27 mouse cellular contexts compared by ENCODE assay signal in the genomic region with DNA sequence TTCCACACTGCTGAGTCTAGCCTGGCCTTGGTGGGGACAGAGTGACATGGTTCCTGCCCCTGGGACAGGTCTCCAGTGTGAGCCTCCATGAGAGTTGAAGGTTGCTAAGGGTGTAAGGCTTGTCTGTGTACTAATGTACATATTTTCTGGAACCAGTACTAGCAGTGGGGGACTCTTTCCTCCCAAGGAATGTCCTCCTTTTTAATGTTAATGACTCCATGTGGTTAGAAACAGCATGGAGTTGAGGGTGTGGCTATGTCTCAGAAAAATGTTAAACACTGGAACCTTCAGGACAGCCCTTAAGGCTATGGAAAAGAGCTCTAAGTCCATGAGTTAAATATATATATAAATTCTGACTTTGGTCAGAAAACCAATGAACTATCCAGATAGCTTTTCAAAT.
DNase-seq lines count a peak whose midpoint lies in the region; ATAC-seq and TF ChIP-seq lines count a peak whose summit lies in the region.
"Had no signal": no experiment of that assay in that cellular context is flagged by ENCODE, and none has a peak within 500 bp of the region (broad histone marks: within the 10 kb centered on the region; RNA-seq: fewer than 3 reads in every experiment).

No protein-coding gene starts in this region.

- TF ChIP-seq CTCF in ES-Bruce4 (IDR thresholded peaks at IDR 0.05; ENCODE audit: low read depth, low read length) = no peak

- no peaks in the 10 kb centered on the region for H3K36me3 ChIP-seq in ES-Bruce4 (ENCODE audit: control insufficient read depth, insufficient read depth, low read length, poor library complexity, severe bottlenecking)
- no peaks in the 10 kb centered on the region for H3K36me3 ChIP-seq in hindbrain, embryonic 11.5 days (ENCODE audit: control insufficient read depth, insufficient read depth, low read length)
- H3K36me3 ChIP-seq: G1E had no signal

- no peak for ATAC-seq in hindbrain, embryonic 11.5 days (ENCODE audit: low FRiP score)
- ATAC-seq: activated CD4-positive, CD25-positive, alpha-beta regulatory T cell, adult 4 months; CD4-positive, CD25-positive, alpha-beta regulatory T cell, adult 4 months; Patski had no signal

- peaks cover 2% of the 10 kb centered on the region for H3K4me1 ChIP-seq in ES-Bruce4 (ENCODE audit: control insufficient read depth, insufficient read depth, low read length)
- H3K4me1 ChIP-seq in hindbrain, embryonic 11.5 days (replicated peaks; ENCODE audit: control insufficient read depth, insufficient read depth, low read length) = no peaks in the 10 kb centered on the region

- H3K4me2 ChIP-seq in hindbrain, embryonic 11.5 days (replicated peaks; ENCODE audit: low read depth, low read length) = no peak overlapping the region

- no peaks in the 10 kb centered on the region for H3K9me3 ChIP-seq in ES-Bruce4 (replicated peaks; ENCODE audit: control insufficient read depth, insufficient read depth, low read length, poor library complexity, severe bottlenecking)
- H3K9me3 ChIP-seq in hindbrain, embryonic 11.5 days (ENCODE audit: control insufficient read depth, low read length) = no peaks in the 10 kb centered on the region
- H3K9me3 ChIP-seq: G1E had no signal

- peak; percentile 73 for DNase-seq in ES-CJ7 (ENCODE audit: low read depth, low spot score)
- DNase-seq in R1 (ENCODE audit: low read depth, low spot score) = peak; percentile 89
- DNase-seq in ZHBTc4 (ENCODE audit: low read depth, low spot score) = peak; percentile 76
- no peak for DNase-seq in hindbrain, embryonic 11.5 days (ENCODE audit: low spot score)
- DNase-seq in T-cell, adult 2 months (ENCODE audit: low spot score) = no peak
- DNase-seq in layer of hippocampus, adult 9-10 months (ENCODE audit: low spot score) = no peak
- no peak for DNase-seq in thymus, postnatal 0 days (ENCODE audit: low spot score)
- DNase-seq: adrenal gland, adult 2 months; adrenal gland, adult 8-10 months; adrenal gland, postnatal 10 days; adrenal gland, postnatal 14 days; adrenal gland, postnatal 25 days; adrenal gland, postnatal 36 days; B cell, adult 2 months; cerebellum, adult 11 months; cerebellum, adult 11-12 months; cerebellum, adult 18-20 months; cerebellum, adult 2 months; cerebellum, adult 8-10 months; cerebellum, adult 9-10 months; cerebellum, adult 9-11 months had no signal

- TF ChIP-seq EP300 in ES-Bruce4 (IDR thresholded peaks at IDR 0.05; ENCODE audit: insufficient read depth, low read depth, low read length) = no peak

- TF ChIP-seq POLR2A in ES-Bruce4 (IDR thresholded peaks at IDR 0.05; ENCODE audit: insufficient read depth, low read length) = no peak

- no peak overlapping the region for H3K4me3 ChIP-seq in ES-Bruce4 (ENCODE audit: low read depth, low read length)
- H3K4me3 ChIP-seq in hindbrain, embryonic 11.5 days (ENCODE audit: low read depth, low read length) = no peak overlapping the region

- no peak overlapping the region for H3K9ac ChIP-seq in ES-Bruce4 (ENCODE audit: low read depth, poor library complexity, severe bottlenecking)
- H3K9ac ChIP-seq in hindbrain, embryonic 11.5 days (ENCODE audit: low read depth, low read length) = no peak overlapping the region

- peak overlapping the region; percentile 24; the same call in 1 of the 2 replicates for H3K27ac ChIP-seq in ES-Bruce4 (ENCODE audit: insufficient read depth, low read length)
- no peak overlapping the region for H3K27ac ChIP-seq in hindbrain, embryonic 11.5 days (ENCODE audit: low read depth, low read length)

- H3K27me3 ChIP-seq in ES-Bruce4 (ENCODE audit: control insufficient read depth, insufficient read depth, low read length, poor library complexity, severe bottlenecking) = no peaks in the 10 kb centered on the region
- H3K27me3 ChIP-seq in hindbrain, embryonic 11.5 days (ENCODE audit: control insufficient read depth, insufficient read depth, low read length) = peaks cover 9% of the 10 kb centered on the region; the same call in 1 of the 2 replicates
- H3K27me3 ChIP-seq: CH12.LX had no signal

Comparison
In these comparisons a context has a peak if more than half of its experiments do, and no peak if none do; other contexts are left out.
1. DNase-seq: peak in ES-CJ7 (single experiment), R1 (single experiment) and ZHBTc4 (single experiment); none in hindbrain, embryonic 11.5 days (single experiment), T-cell, adult 2 months (single experiment), layer of hippocampus, adult 9-10 months (single experiment) and thymus, postnatal 0 days (single experiment).